Mouse (Mus musculus): ENCODE measurements around the gene Chil1.

DNA sequence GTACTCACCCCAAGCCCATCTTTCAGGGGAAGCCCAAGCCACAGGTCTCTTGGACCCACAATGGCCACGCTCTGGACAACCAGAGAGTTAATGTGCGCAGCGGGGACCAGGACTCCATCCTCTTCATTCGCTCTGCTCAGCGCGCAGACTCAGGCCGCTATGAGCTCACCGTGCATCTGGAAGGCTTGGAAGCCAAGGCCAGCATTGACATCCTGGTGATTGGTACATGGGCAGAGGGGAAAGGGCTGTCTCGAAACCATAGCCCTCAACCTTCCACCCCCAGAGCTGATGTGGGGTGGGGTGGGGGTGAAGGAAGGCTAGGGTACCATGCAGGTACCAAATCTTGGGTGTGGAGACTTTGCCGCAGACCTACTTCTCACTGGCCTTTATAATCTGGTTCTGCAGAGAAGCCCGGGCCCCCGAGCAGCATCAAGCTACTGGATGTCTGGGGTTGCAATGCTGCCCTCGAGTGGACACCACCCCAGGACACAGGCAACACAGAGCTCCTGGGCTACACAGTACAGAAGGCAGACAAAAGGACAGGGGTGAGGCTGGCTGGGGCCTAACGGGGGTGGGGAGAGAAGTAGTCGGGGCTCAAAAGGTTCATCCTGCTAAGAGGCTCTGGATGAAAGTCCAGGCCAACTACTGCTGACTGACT, 15.5 kb downstream of the Chil1 start:
- TF ChIP-seq CTCF (IDR thresholded peaks at IDR 0.05; ENCODE audit: borderline replicate concordance, extremely low read depth, insufficient read depth, insufficient read length) (no peak), POLR2A (IDR thresholded peaks at IDR 0.05; ENCODE audit: borderline replicate concordance, extremely low read depth, insufficient read depth, insufficient read length, poor library complexity, severe bottlenecking) (no peak)

Measured in brain, embryonic 14.5 days (tissue).